Mouse (Mus musculus): ENCODE results near the gene Plin3. TPM values are rescaled to one million over a fixed set of nuclear protein-coding genes. Genes with fewer than 3 reads are reported as not detected.

The Plin3 gene
- 8.6 TPM for polyA plus RNA-seq (2015; fragmentation: Illumina TruSeq; extraction: RNeasy Lipid Tissue Mini Kit (QIAGEN cat#74804); ENCODE audit: insufficient read depth, low replicate concordance)

DNA sequence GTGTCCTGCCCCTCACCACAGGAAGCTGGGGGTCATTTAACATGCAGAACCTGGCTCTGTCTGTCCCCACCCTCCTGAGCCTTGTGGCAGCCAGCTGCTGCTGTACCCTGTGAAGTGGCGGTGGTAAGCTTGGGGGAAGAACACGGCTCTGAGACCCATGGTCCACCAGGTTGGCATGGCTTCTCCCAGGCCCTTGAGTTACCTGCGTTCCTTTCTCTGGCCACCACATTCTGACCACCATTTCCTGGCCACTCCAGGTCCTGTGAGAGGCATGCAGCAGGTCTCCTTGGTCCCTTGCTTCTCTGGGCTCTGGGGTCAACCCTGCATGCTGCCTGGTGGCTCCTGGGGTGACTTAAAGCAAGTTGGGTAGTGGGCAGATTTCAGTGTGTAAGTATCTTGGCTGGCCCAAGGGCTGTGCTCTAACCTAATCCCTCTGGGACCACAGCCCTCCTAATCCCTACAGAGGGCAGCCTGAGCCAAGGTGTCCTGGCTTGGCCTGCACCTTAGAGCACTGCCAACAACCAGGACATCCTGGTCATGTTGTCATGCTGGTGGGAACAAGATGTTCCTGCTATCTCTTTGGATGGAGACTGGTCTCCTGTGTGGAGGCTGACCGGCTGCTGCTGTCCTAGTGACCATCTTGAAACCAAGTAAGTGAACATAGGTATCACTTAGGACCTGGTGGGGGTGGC, at the start of gene Plin3:
Gene Plin3, minus strand, starts transcription at position 343 of the 692 bp plus-strand sequence.

DNA sequence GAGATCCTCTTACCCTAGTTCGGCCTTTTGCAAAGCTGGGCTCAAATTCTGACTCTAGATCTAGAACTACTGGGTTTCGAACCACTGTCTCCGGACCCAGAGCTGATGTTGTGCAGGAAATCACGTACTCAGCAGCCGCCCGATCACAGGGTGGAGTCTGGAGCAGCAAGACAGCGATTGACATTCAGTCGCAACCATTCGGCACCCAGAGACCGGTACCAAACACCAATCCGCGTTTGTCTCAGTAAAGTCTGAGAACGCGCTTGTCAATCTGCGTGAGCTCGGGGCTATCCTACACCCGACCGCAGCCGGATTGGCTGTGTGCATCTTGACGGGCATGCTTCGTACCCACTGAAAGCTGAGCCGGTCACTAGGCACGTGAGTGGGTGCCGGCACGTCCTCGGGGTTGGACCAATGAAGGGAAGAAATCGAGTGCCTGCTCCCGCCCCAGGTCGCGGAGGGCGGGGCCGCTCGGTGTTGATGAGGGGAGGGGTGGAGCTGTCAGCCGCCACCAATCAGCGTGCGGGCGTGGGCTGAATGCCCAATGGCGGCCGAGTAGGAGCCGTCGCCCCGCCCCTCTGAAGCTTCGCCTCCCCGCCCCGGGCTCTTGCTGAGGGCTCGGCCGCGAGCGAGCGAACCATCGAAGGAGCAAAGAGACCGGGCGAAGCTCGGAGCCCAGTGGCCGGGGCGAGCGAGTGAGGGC, 32.9 kb upstream of the Plin3 start, which contains the start of gene Kdm4b:
Gene Kdm4b, plus strand, starts transcription at position 613 of the 703 bp plus-strand sequence.

DNA sequence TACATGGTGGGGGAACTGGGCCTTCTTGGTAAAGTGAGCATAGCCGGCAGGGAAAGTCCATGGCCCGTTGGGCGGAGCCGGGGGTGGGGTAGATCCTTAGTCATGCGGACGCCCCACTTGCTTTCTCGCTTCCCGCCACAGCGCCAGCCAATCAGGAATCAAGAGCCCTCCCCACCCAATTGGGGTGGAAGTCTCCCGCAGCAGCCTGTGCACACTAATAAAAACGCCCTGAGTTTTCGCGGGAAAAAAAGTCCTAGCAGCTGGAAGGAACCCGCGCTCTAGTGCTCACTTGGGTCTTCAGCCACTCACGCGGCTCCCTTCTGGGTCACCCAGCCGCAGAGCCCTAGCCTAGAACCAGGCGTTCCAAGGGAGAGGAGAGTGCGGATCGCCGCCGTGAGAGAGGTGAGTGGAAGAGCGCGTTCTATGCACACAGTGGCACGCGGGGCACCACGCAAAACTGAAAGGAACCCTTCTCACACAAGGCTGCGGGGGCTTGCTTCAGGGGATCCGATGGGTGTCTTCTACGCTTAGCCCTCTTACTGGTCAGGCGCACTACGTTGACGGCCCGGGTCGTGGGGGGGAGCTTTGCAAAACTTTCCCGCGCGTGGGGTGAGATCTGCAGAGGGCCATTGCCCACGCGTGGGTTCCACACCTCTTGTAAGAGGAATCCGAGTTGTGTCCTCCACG, 10.6 kb upstream of the Plin3 start, which contains the start of gene Uhrf1:
Gene Uhrf1, plus strand, starts transcription at position 162 of the 687 bp plus-strand sequence.

DNA sequence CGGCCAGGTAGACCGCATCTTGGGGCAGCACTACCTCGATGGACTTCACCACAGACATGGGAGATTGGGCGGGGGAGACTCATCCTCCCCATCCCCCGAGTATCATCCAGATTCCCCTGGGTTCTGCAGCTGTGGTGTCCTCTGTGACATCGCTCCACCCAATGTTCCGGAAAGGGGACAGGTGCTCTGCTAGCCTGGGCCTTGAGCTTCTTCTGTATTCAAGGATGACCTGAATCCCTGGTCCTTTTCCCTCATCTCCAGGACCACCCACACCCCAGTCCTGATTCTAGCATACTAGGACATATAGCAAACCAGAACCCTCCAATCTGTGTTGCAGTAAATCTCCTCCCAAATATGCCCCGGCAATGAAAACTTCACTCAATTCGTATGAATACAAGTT, 7.5 kb upstream of the Plin3 start, which contains the start of gene Arrdc5:
Gene Arrdc5, minus strand, starts transcription at position 101 of the 400 bp plus-strand sequence.

DNA sequence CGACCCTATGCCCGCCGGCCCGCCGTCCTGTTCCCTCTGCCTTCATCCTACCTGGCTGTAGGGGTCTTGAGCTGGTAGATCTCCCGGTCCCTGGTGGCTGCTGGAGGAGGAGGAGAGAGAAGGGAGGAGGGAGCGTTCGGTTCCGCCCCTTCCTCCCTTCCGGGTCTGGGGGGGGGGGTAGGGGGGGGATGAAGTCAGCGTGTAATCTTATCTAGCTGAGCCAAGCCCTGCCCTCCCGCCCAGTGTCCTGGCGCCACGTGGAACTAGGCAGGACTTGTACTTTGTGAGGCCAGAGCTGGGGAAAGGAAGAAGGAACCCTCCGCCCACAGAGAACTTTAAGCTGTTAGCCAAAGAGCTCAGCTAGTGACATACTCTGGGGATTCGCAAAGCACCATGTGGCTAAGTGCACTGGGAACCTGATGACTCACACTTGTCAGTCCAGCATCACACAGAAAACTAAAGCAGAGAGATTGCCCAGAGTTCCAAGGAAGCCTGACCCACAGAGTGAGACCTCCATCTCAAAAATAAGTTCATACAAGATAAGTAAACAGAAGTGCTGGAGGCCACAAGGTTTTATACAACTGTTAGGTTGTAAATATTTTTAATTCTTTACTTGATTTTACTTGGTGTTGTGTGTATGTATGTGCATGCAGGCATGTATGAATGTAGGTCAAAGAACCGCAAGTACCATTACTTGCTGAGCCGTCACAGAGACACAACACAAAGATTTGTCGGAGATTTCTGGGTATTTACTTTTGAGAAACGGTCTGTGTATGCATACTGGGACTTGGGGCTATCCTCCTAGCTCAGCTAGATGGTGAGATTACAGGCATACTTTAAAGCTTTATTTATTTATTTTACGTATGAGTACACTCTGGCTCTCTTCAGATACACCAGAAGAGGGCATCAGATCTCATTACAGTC, 15.8 kb downstream of the Plin3 start, which contains the start of gene Ticam1:
Gene Ticam1, minus strand, starts transcription at position 144 of the 924 bp plus-strand sequence.

DNA sequence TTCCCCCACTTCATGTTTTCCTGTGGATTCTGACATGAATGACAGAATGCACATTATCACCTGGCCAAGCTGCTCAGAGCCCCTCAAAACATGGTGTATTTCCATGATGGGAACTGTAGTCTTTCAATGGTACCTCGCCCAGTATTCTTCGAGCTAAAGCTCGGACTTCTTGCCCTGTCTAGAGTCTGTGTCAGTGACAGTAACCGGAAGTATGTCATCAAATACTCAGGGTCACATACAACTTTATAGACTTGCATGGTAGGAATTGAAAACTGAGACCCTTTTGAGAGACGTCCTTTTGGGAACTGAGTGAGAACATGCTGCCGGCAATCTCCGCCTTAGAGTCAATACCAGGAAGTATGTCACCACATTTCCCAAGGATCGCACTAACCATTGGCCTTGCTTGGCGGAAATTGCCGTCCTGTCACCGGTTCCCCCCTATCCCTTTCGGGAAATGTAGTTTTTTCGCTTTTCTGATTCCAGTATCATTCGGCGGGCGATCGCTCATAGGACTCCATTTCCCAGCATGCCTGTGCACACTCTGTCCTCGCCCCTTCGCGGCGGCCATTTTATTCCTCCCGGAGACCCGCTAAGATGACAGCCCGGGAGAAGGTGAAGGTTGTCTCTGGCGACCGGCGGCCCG, 36.3 kb downstream of the Plin3 start, which contains the start of gene Fem1a:
Gene Fem1a, plus strand, starts transcription at position 572 of the 643 bp plus-strand sequence.

Other genes starting within 250 kb of the Plin3 start
- 30.8 TPM for gene Ubxn6, start 217.8 kb downstream of the Plin3 start, polyA plus RNA-seq (2015; fragmentation: Illumina TruSeq; extraction: RNeasy Lipid Tissue Mini Kit (QIAGEN cat#74804); ENCODE audit: insufficient read depth, low replicate concordance)
- 31.1 TPM for gene Hdgfl2, start 213.2 kb downstream of the Plin3 start, polyA plus RNA-seq (2015; fragmentation: Illumina TruSeq; extraction: RNeasy Lipid Tissue Mini Kit (QIAGEN cat#74804); ENCODE audit: insufficient read depth, low replicate concordance)
- gene Plin4, start 183.1 kb downstream of the Plin3 start, polyA plus RNA-seq (2015; fragmentation: Illumina TruSeq; extraction: RNeasy Lipid Tissue Mini Kit (QIAGEN cat#74804); ENCODE audit: insufficient read depth, low replicate concordance), result 0.64 TPM
- 0.11 TPM for gene Plin5, start 175.3 kb downstream of the Plin3 start, polyA plus RNA-seq (2015; fragmentation: Illumina TruSeq; extraction: RNeasy Lipid Tissue Mini Kit (QIAGEN cat#74804); ENCODE audit: insufficient read depth, low replicate concordance)
- gene Lrg1, start 170.9 kb downstream of the Plin3 start, polyA plus RNA-seq (2015; fragmentation: Illumina TruSeq; extraction: RNeasy Lipid Tissue Mini Kit (QIAGEN cat#74804); ENCODE audit: insufficient read depth, low replicate concordance), result 2.1 TPM
- gene Sema6b, start 152.5 kb downstream of the Plin3 start, polyA plus RNA-seq (2015; fragmentation: Illumina TruSeq; extraction: RNeasy Lipid Tissue Mini Kit (QIAGEN cat#74804); ENCODE audit: insufficient read depth, low replicate concordance), result 0.68 TPM
- gene Tnfaip8l1, start 130.4 kb downstream of the Plin3 start, polyA plus RNA-seq (2015; fragmentation: Illumina TruSeq; extraction: RNeasy Lipid Tissue Mini Kit (QIAGEN cat#74804); ENCODE audit: insufficient read depth, low replicate concordance), result 4.4 TPM
- 20.5 TPM for gene Mydgf, start 109.0 kb downstream of the Plin3 start, polyA plus RNA-seq (2015; fragmentation: Illumina TruSeq; extraction: RNeasy Lipid Tissue Mini Kit (QIAGEN cat#74804); ENCODE audit: insufficient read depth, low replicate concordance)
- 9.1 TPM for gene Dpp9, start 74.0 kb downstream of the Plin3 start, polyA plus RNA-seq (2015; fragmentation: Illumina TruSeq; extraction: RNeasy Lipid Tissue Mini Kit (QIAGEN cat#74804); ENCODE audit: insufficient read depth, low replicate concordance)
- 16.3 TPM for gene Fem1a, start 36.1 kb downstream of the Plin3 start, polyA plus RNA-seq (2015; fragmentation: Illumina TruSeq; extraction: RNeasy Lipid Tissue Mini Kit (QIAGEN cat#74804); ENCODE audit: insufficient read depth, low replicate concordance)
- gene Ticam1, start 16.1 kb downstream of the Plin3 start, polyA plus RNA-seq (2015; fragmentation: Illumina TruSeq; extraction: RNeasy Lipid Tissue Mini Kit (QIAGEN cat#74804); ENCODE audit: insufficient read depth, low replicate concordance), result 9.6 TPM
- gene Arrdc5, start 7.4 kb upstream of the Plin3 start, polyA plus RNA-seq (2015; fragmentation: Illumina TruSeq; extraction: RNeasy Lipid Tissue Mini Kit (QIAGEN cat#74804); ENCODE audit: insufficient read depth, low replicate concordance), result not detected
- 15.7 TPM for gene Uhrf1, start 10.4 kb upstream of the Plin3 start, polyA plus RNA-seq (2015; fragmentation: Illumina TruSeq; extraction: RNeasy Lipid Tissue Mini Kit (QIAGEN cat#74804); ENCODE audit: insufficient read depth, low replicate concordance)
- gene Kdm4b, start 33.2 kb upstream of the Plin3 start, polyA plus RNA-seq (2015; fragmentation: Illumina TruSeq; extraction: RNeasy Lipid Tissue Mini Kit (QIAGEN cat#74804); ENCODE audit: insufficient read depth, low replicate concordance), result 13.3 TPM
- 10.3 TPM for gene Ptprs, start 183.6 kb upstream of the Plin3 start, polyA plus RNA-seq (2015; fragmentation: Illumina TruSeq; extraction: RNeasy Lipid Tissue Mini Kit (QIAGEN cat#74804); ENCODE audit: insufficient read depth, low replicate concordance)
- gene Znrf4, start 219.6 kb upstream of the Plin3 start, polyA plus RNA-seq (2015; fragmentation: Illumina TruSeq; extraction: RNeasy Lipid Tissue Mini Kit (QIAGEN cat#74804); ENCODE audit: insufficient read depth, low replicate concordance), result not detected

Data from spleen, adult 10 weeks (tissue).